Mouse (Mus musculus): ENCODE measurements around the gene Ajap1. TPM values are rescaled to one million over a fixed set of nuclear protein-coding genes. Genes with fewer than 3 reads are reported as not detected.

The Ajap1 gene
- polyA plus RNA-seq, 1 experiment from 2014 or later, result 8.9 TPM

DNA sequence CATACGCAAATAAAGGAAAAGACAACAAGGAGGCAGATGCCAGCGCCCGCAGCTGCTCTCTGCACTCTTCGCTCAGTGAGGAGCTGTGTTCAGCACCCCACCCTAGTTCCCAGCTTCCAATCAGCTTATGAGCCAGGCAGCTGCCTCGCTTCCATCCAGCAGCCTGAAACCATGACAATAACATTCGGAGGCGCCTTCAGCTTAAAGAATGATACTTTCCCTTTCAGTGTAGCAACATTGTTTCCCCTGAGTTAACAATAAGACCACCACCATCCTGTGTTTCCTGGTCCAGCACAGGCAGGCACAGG is 124.4 kb downstream of the Ajap1 start:
- H3K4me1 ChIP-seq (ENCODE audit: control insufficient read depth, insufficient read depth, low read length), result peaks cover 7% of the 10 kb centered on the region; the same call in 1 of the 2 replicates
- no peak overlapping the region for H3K9ac ChIP-seq (replicated peaks; ENCODE audit: low read length)
- H3K4me3 ChIP-seq (replicated peaks; ENCODE audit: low read depth, low read length), result no peak overlapping the region
- H3K4me2 ChIP-seq (ENCODE audit: low read length), result no peak overlapping the region
- no peaks in the 10 kb centered on the region for H3K36me3 ChIP-seq (ENCODE audit: control insufficient read depth, insufficient read depth, low read length)
- no peaks in the 10 kb centered on the region for H3K27me3 ChIP-seq (ENCODE audit: control insufficient read depth, insufficient read depth, low read length)
- ATAC-seq (ENCODE audit: low FRiP score, low TSS enrichment) (no peak), DNase-seq (peak; percentile 70)
- peak overlapping the region; percentile 56 for H3K27ac ChIP-seq (replicated peaks; ENCODE audit: low read depth, low read length)
- 40% methylated on average over 7 of the region's 7 CpGs for WGBS
- no peaks in the 10 kb centered on the region for H3K9me3 ChIP-seq (ENCODE audit: control insufficient read depth, low read length)

DNA sequence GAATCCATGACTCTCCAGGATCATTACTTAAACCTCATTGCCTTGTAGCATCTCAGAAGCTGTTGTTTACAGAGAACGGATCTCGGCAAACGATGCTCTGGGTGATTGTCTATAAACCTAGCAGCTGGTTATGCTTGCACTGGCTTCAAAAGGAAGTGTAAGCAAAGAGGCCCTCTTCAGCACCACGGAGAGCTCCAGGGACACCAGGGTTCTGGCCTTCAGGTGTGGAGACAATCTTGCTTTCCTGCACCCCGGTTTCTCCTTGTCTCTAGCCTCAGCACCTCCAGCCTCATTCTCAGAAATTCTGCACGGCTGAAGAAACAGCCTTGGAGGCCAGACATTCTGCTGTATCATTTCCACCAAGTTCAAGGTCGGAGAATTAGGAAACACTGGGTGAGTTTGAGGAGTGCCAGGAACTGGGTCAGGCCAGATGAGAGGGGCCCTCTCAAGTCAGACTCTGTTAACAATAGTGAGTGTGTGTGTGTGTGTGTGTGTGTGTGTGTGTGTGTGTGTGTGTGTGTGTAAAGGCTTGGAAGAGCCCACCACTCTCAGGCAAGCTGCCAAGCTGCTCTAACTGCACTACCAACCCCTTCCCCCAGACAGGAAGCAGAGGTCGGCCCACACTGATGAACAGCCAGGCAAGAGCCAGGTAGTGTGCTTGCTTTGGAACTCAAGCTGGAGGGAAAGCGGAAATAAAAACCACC is 124.9 kb downstream of the Ajap1 start:
- Histone ChIP-seq H3K9ac (replicated peaks; ENCODE audit: low read length) (no peak overlapping the region), H3K4me2 (ENCODE audit: low read length) (no peak overlapping the region), H3K4me1 (ENCODE audit: control insufficient read depth, insufficient read depth, low read length) (peaks cover 7% of the 10 kb centered on the region; the same call in 1 of the 2 replicates), H3K4me3 (replicated peaks; ENCODE audit: low read depth, low read length) (no peak overlapping the region), H3K9me3 (ENCODE audit: control insufficient read depth, low read length) (no peaks in the 10 kb centered on the region), H3K36me3 (ENCODE audit: control insufficient read depth, insufficient read depth, low read length) (no peaks in the 10 kb centered on the region), H3K27ac (replicated peaks; ENCODE audit: low read depth, low read length) (peak overlapping the region; percentile 56), H3K27me3 (ENCODE audit: control insufficient read depth, insufficient read depth, low read length) (no peaks in the 10 kb centered on the region)
- 55% methylated on average over 9 of the region's 9 CpGs for WGBS
- ATAC-seq (ENCODE audit: low FRiP score, low TSS enrichment), result no peak
- DNase-seq, result peak; percentile 57

DNA sequence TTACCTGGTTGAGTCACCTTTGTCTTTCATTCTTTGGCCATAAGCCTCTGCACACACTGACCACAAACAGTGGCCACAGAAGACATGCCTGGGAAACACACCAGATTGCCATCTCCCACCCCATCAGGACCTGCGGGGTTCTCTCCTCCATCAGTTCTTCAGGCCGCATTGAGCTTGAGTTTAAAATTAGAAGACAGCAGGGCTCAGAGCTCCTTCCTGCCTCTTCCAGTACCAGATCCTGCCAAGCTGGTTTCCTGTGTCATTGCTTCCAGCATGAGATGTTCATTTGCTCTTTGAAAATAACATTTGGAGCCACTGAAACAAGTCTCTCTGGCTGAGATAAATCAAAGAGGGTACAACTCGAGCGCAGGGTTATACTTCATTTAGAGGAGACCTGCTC is 126.4 kb downstream of the Ajap1 start:
- WGBS, result 90% methylated on average over 4 of the region's 4 CpGs
- no peak for ATAC-seq (ENCODE audit: low FRiP score, low TSS enrichment)
- no peak for DNase-seq
- Histone ChIP-seq H3K4me3 (replicated peaks; ENCODE audit: low read depth, low read length) (no peak overlapping the region), H3K27me3 (ENCODE audit: control insufficient read depth, insufficient read depth, low read length) (no peaks in the 10 kb centered on the region), H3K4me1 (ENCODE audit: control insufficient read depth, insufficient read depth, low read length) (peaks cover 2% of the 10 kb centered on the region; the same call in 1 of the 2 replicates), H3K9ac (replicated peaks; ENCODE audit: low read length) (no peak overlapping the region), H3K36me3 (ENCODE audit: control insufficient read depth, insufficient read depth, low read length) (no peaks in the 10 kb centered on the region), H3K4me2 (ENCODE audit: low read length) (no peak overlapping the region), H3K27ac (replicated peaks; ENCODE audit: low read depth, low read length) (no peak overlapping the region), H3K9me3 (ENCODE audit: control insufficient read depth, low read length) (no peaks in the 10 kb centered on the region)

DNA sequence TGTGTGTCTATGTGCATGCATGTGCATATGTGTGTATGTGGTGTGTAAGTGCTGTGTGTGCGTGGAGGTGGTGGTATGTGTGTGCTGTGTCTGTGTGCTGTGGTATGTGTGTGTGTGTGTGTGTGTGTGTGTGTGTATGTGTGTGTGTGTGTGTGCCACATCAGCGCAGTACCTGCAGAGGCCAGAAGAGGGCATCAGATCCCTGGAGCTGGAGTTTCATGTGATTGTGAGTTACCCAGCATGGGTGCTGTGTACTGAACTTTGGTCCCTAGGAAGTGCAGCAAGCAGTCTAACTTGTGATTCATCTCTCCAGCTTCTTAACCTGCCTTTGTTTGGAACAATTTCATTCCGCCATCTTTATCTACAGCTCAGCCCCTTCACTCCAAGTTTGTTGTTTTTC is 137.6 kb downstream of the Ajap1 start:
- no peak overlapping the region for H3K4me2 ChIP-seq (ENCODE audit: low read length)
- no peak for ATAC-seq (ENCODE audit: low FRiP score, low TSS enrichment)

DNA sequence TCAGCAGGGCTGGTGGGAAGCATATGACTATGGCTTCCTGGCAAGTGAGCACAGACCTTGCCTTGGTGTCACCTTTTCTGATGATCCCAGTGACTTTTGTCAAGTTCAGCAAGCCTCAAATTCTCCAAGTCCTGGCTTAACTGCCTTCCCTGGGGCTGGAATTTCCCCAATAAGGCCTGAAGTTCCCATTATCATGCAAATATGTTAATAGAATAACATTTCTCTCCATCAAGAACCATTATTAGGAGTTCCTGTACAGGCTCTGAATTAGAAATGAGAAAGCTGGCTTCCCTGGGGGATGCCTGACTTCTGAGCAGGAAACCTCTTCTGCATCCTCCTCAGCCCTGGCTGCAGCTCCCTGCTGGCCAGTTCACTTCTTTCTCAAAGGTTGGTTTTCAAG is 141.7 kb downstream of the Ajap1 start:
- ATAC-seq (ENCODE audit: low FRiP score, low TSS enrichment) (no peak), DNase-seq (peak; percentile 51)
- no peaks in the 10 kb centered on the region for H3K9me3 ChIP-seq (ENCODE audit: control insufficient read depth, low read length)
- no peak overlapping the region for H3K4me3 ChIP-seq (replicated peaks; ENCODE audit: low read depth, low read length)
- no peaks in the 10 kb centered on the region for H3K27me3 ChIP-seq (ENCODE audit: control insufficient read depth, insufficient read depth, low read length)
- no peaks in the 10 kb centered on the region for H3K36me3 ChIP-seq (ENCODE audit: control insufficient read depth, insufficient read depth, low read length)
- H3K27ac ChIP-seq (replicated peaks; ENCODE audit: low read depth, low read length), result no peak overlapping the region
- H3K4me2 ChIP-seq (ENCODE audit: low read length), result no peak overlapping the region
- peaks cover 2% of the 10 kb centered on the region; the same call in 1 of the 2 replicates for H3K4me1 ChIP-seq (ENCODE audit: control insufficient read depth, insufficient read depth, low read length)
- no peak overlapping the region for H3K9ac ChIP-seq (replicated peaks; ENCODE audit: low read length)

More for the DNA sequence above, 137.6 kb downstream of the Ajap1 start:
- no peak overlapping the region for H3K4me3 ChIP-seq (replicated peaks; ENCODE audit: low read depth, low read length)
- H3K36me3 ChIP-seq (ENCODE audit: control insufficient read depth, insufficient read depth, low read length), result no peaks in the 10 kb centered on the region
- 100% methylated on average over 3 of the region's 3 CpGs for WGBS
- no peak for DNase-seq
- no peak overlapping the region for H3K9ac ChIP-seq (replicated peaks; ENCODE audit: low read length)
- H3K27ac ChIP-seq (replicated peaks; ENCODE audit: low read depth, low read length), result no peak overlapping the region
- peaks cover 2% of the 10 kb centered on the region; the same call in 1 of the 2 replicates for H3K4me1 ChIP-seq (ENCODE audit: control insufficient read depth, insufficient read depth, low read length)
- no peaks in the 10 kb centered on the region for H3K27me3 ChIP-seq (ENCODE audit: control insufficient read depth, insufficient read depth, low read length)
- no peaks in the 10 kb centered on the region for H3K9me3 ChIP-seq (ENCODE audit: control insufficient read depth, low read length)

DNA sequence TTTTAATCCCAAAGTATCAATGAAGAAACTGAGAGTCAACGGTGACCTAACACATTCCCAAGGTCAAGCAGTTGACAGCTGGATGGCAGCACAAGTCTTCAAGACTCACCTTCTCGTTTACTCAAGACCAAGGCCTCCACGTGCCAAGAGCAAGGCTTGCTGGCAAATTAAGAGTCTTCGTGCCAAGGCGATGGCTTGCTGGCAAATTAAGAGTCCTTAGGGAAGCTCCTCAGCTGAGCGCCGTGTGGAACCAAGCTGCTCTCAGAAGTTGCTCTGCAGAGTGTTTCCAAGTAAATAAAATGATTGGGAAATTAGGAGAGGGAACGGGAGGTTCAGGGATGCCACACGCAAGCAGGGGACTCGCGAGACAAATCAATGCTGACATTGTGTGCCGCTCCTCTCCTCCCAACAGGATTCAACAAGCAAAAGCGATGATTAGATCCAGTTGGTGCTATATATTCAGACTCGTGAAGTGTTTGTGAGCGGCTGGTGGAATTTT is 147.3 kb downstream of the Ajap1 start:
- no peaks in the 10 kb centered on the region for H3K36me3 ChIP-seq (ENCODE audit: control insufficient read depth, insufficient read depth, low read length)
- ATAC-seq (ENCODE audit: low FRiP score, low TSS enrichment) (no peak), DNase-seq (peak; percentile 40)
- H3K4me3 ChIP-seq (replicated peaks; ENCODE audit: low read depth, low read length), result no peak overlapping the region
- H3K27me3 ChIP-seq (ENCODE audit: control insufficient read depth, insufficient read depth, low read length), result no peaks in the 10 kb centered on the region
- H3K27ac ChIP-seq (replicated peaks; ENCODE audit: low read depth, low read length), result no peak overlapping the region
- H3K9me3 ChIP-seq (ENCODE audit: control insufficient read depth, low read length), result no peaks in the 10 kb centered on the region
- H3K9ac ChIP-seq (replicated peaks; ENCODE audit: low read length), result no peak overlapping the region
- no peak overlapping the region for H3K4me2 ChIP-seq (ENCODE audit: low read length)
- H3K4me1 ChIP-seq (ENCODE audit: control insufficient read depth, insufficient read depth, low read length), result no peaks in the 10 kb centered on the region
- WGBS, result 72% methylated on average over 15 of the region's 15 CpGs

DNA sequence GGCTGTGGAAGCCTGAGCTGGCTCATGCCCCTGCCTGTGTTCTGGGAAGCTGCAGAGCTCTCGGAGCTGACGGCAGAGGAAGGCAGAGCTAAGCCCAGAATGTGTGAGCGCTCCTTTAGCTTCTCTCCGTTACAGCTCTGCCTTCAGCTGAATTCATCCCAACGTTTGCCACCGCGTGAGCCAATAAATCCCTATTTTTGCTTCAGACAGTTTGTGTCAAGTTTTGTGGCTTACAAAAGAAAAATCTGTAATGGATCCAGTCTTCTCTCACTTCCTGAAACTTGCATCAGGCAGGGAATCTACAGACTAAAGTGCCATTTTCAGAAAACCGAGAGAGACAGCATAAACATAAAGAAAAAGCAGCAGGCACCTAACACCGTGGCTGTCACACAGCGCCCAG is 154.8 kb downstream of the Ajap1 start:
- no peak overlapping the region for H3K4me3 ChIP-seq (replicated peaks; ENCODE audit: low read depth, low read length)
- no peaks in the 10 kb centered on the region for H3K4me1 ChIP-seq (ENCODE audit: control insufficient read depth, insufficient read depth, low read length)
- no peaks in the 10 kb centered on the region for H3K36me3 ChIP-seq (ENCODE audit: control insufficient read depth, insufficient read depth, low read length)
- DNase-seq (no peak), ATAC-seq (ENCODE audit: low FRiP score, low TSS enrichment) (no peak)
- H3K9ac ChIP-seq (replicated peaks; ENCODE audit: low read length), result no peak overlapping the region
- no peak overlapping the region for H3K4me2 ChIP-seq (ENCODE audit: low read length)
- H3K27ac ChIP-seq (replicated peaks; ENCODE audit: low read depth, low read length), result no peak overlapping the region
- H3K9me3 ChIP-seq (ENCODE audit: control insufficient read depth, low read length), result no peaks in the 10 kb centered on the region
- 79% methylated on average over 10 of the region's 10 CpGs for WGBS
- H3K27me3 ChIP-seq (ENCODE audit: control insufficient read depth, insufficient read depth, low read length), result no peaks in the 10 kb centered on the region

Data from midbrain, embryonic 14.5 days (tissue).